14 mouse cellular contexts compared by ENCODE assay signal in the genomic region with DNA sequence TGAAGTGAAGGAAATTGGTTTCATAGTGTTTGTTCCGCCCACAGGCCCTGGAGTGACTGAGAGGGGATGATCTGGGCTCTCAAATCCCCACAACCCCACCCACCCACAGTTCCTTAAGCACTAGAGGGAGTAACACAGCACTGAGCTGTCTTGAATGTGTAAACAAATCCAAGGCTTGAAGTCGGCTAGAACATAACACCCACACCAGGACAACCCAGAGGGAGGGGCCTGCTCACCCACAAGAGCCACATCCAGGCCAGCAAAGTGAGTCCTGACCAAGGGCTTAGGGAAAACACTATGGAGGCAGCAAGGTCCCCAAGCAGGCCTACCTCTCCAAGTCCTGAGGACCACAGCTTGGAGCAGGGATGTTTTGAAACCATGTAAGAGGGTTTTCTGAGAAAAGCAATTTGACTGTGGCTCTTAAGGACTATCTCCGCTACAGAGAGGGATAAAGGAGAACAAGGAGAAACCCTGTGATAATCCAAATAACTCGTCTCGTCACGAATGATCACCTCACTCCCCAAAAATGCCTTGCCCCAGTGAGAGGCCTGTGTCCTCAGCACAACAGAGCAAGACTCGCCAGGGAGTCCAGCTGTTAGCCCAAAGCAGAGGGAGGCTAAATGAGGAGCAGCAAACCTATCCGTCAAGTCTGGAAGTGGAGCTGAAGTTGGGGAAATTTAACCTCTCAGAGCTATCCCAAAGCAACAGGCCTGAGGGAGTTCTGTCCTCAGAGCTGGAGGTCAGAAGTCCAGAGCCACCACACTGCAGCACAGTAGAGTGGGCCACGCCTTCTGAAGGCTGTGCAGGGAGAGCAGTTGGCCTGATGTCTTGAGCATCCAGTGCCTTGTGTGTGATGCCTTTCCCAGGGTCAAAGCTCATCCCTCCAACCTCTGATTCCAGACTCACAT. TPM values are rescaled to one million over a fixed set of nuclear protein-coding genes. Genes with fewer than 3 reads are reported as not detected.
DNase-seq lines count a peak whose midpoint lies in the region; ATAC-seq lines count a peak whose summit lies in the region.
"Had no signal": no experiment of that assay in that cellular context is flagged by ENCODE, and none has a peak within 500 bp of the region (broad histone marks: within the 10 kb centered on the region; RNA-seq: fewer than 3 reads in every experiment).

No protein-coding gene starts in this region.

- H3K27ac ChIP-seq in heart, embryonic 10.5 days: no peak overlapping the region
- H3K27ac ChIP-seq: forebrain, embryonic 12.5 days; hindbrain, embryonic 15.5 days; neural tube, embryonic 15.5 days had no signal

- no peaks in the 10 kb centered on the region for H3K9me3 ChIP-seq in heart, embryonic 10.5 days
- H3K9me3 ChIP-seq: forebrain, embryonic 12.5 days; hindbrain, embryonic 15.5 days; neural tube, embryonic 15.5 days had no signal

- peaks cover 7% of the 10 kb centered on the region; the same call in 1 of the 2 replicates for H3K4me1 ChIP-seq in heart, embryonic 10.5 days
- H3K4me1 ChIP-seq: forebrain, embryonic 12.5 days; hindbrain, embryonic 15.5 days; neural tube, embryonic 15.5 days had no signal

- no peaks in the 10 kb centered on the region; the same call in 1 of the 2 replicates for H3K27me3 ChIP-seq in heart, embryonic 10.5 days (ENCODE audit: insufficient read depth, poor library complexity, severe bottlenecking)
- H3K27me3 ChIP-seq: forebrain, embryonic 12.5 days; hindbrain, embryonic 15.5 days; neural tube, embryonic 15.5 days had no signal

- DNase-seq in heart, adult 18-20 months: peak; percentile 30 to 48
- no peak for DNase-seq in heart, embryonic 10.5 days (ENCODE audit: low spot score)
- peak; percentile 76 for DNase-seq in ZHBTc4 (ENCODE audit: low read depth, low spot score)
- DNase-seq in heart, postnatal 10 days: peak; percentile 58 to 61
- DNase-seq in lung, postnatal 25 days (ENCODE audit: low spot score): peak; percentile 45
- DNase-seq in embryo, embryonic 10.5 days (ENCODE audit: low spot score): no peak
- no peak for DNase-seq in kidney, postnatal 10 days
- DNase-seq: adrenal gland, postnatal 36 days; cerebellum, adult 11-12 months; embryo, embryonic 11 days had no signal

- ATAC-seq in megakaryocyte, adult 5-6 weeks (ENCODE audit: poor library complexity, severe bottlenecking): no peak

- H3K4me3 ChIP-seq in heart, embryonic 10.5 days: no peak overlapping the region
- H3K4me3 ChIP-seq: forebrain, embryonic 12.5 days; hindbrain, embryonic 15.5 days; neural tube, embryonic 15.5 days had no signal

- H3K36me3 ChIP-seq in heart, embryonic 10.5 days: no peaks in the 10 kb centered on the region
- H3K36me3 ChIP-seq: forebrain, embryonic 12.5 days; hindbrain, embryonic 15.5 days; neural tube, embryonic 15.5 days had no signal

- 47% methylated on average over 9 of the region's 9 CpGs for WGBS in heart, embryonic 10.5 days

- intact Hi-C loops in heart, postnatal 10 days (cut with DNase I): no loop called here

RNA-seq across cellular contexts. Expression of a gene that starts 22.6 kb away (rescaled TPM):
- under 1 TPM; 0.46 to 0.69 TPM for total RNA-seq in heart, adult 18-20 months (2021)
- polyA plus RNA-seq in heart, embryonic 10.5 days (2016; fragmentation: Nextera tagmentation; extraction: Ambion mirVana): 3.0 and 3.9 TPM in 2 replicates
- 1 to 10 TPM in 1 of 2 experiments, under 1 TPM in 1; 0.97 to 1.2 TPM for total RNA-seq in heart, postnatal 10 days (2021)
- total RNA-seq in megakaryocyte, adult 5-6 weeks (2015): 0.11 and 0.29 TPM in 2 replicates
- total RNA-seq in megakaryocyte, adult 5-6 weeks (2017): 0.08 and 0.26 TPM in 2 replicates

RNA-seq across cellular contexts. Expression of a gene that starts 34.9 kb away (rescaled TPM):
- 1 to 10 TPM; 4.5 to 4.7 TPM for total RNA-seq in heart, adult 18-20 months (2021)
- polyA plus RNA-seq in heart, embryonic 10.5 days (2016; fragmentation: Nextera tagmentation; extraction: Ambion mirVana): 2.3 and 3.9 TPM in 2 replicates
- 1 to 10 TPM; 5.2 to 6.5 TPM for total RNA-seq in heart, postnatal 10 days (2021)
- total RNA-seq in megakaryocyte, adult 5-6 weeks (2015): 27.9 and 35.5 TPM in 2 replicates
- 74.4 TPM in 2 replicates for total RNA-seq in megakaryocyte, adult 5-6 weeks (2017)

Comparison
In these comparisons a context has a peak if more than half of its experiments do, and no peak if none do; other contexts are left out.
1. DNase-seq: peak in heart, adult 18-20 months (2 of 2), ZHBTc4 (single experiment), heart, postnatal 10 days (2 of 2) and lung, postnatal 25 days (single experiment); none in heart, embryonic 10.5 days (single experiment), embryo, embryonic 10.5 days (single experiment) and kidney, postnatal 10 days (single experiment).